Mouse (Mus musculus) lung, adult 2 months (tissue): ENCODE measurements around the gene Wdr12. TPM values are rescaled to one million over a fixed set of nuclear protein-coding genes. Genes with fewer than 3 reads are reported as not detected.
"Not testable (repeated sequence)": the region's sequence is repeated elsewhere in the genome, so short reads cannot be mapped to it uniquely, and the experiment has no call there.

Experiments used
- DNase-seq: peaks from one replicate; pipeline ENCODE4 v3.0.0; 2022
- H3K4me1 ChIP-seq: fragments of 200-500 bp; 2 replicates; pipeline ENCODE4 v1.6.1; 2011; ENCODE audit warnings: low read length; ENCODE audit not compliant: control insufficient read depth, insufficient read depth
- H3K4me3 ChIP-seq: fragments of 200-500 bp; replicated peaks from 2 replicates; pipeline ENCODE3; 2011; ENCODE audit warnings: low read depth, mild to moderate bottlenecking, control low read depth, low read length; ENCODE audit errors: extremely low read depth
- CTCF ChIP-seq: fragments of 200-500 bp; IDR thresholded peaks from 2 replicates; pipeline ENCODE4 v1.5.1; 2011; ENCODE audit warnings: mild to moderate bottlenecking, low read length, control low read depth; ENCODE audit not compliant: insufficient read depth
- POLR2A ChIP-seq: fragments of 200-500 bp; IDR thresholded peaks from 2 replicates; pipeline ENCODE4 v1.6.1; 2011; ENCODE audit warnings: low read depth, mild to moderate bottlenecking, control low read depth, low read length, borderline replicate concordance; ENCODE audit errors: extremely low read depth
- WGBS: fragments of 180-500 bp; shearing (Covaris S2); methylation state at CpG from one replicate; pipeline ENCODE4 v1.1.7; 2018; 5-methylcytosine and 5-hydroxymethylcytosine counted together
- polyA plus RNA-seq: library from polyadenylated mRNA; depleted of rRNA; stranded (reverse); fragments of >200 nt; gene quantifications from 2 replicates; pipeline ENCODE4 v1.2.3, GENCODE M21; 2012; rRNA removed

The Wdr12 gene
- polyA plus RNA-seq, 1 experiment = 2.7 TPM

DNA sequence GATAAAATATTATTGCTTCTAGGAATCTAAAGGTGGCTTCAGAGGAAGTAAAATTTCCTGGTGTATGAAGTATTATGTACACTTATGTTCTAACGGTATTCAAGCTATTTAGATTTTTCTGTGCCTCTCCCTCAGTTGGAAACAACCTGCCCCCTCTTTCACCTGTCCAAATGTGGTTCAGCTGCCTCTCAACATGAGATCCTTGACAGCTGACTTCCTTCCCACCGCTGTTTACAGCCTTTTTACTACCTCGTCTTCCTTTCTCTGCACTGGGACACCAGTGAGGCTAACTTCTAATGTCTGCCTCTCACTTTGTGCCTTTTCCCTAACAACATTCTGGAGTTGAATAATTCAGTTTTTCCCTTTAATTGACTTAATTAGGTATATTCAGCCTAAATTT lies 22.9 kb downstream of the Wdr12 start:
- WGBS = 72% methylated on average over 3 of the region's 3 CpGs
- DNase-seq = no peak

DNA sequence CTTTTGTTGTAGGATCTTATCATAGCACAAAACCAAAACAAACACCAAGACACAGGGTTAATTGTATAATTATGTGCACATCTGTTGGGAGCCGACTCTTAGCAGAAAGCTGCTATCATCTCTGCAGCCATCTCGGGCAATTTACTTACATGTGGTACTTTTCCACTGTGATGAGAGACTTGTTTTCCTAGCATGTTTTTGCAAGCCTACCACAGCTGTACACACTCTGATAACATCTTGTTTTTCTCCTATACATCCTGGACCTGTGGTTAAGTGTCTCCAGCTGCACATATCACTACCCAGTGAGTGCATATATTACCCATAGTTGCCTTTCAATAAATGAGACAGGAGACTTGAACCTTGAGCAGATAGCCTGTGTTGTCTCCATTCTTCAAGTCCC lies 23.5 kb downstream of the Wdr12 start:
- DNase-seq = no peak
- Histone ChIP-seq H3K4me3 (no peak overlapping the region), H3K4me1 (no peaks in the 10 kb centered on the region)
- TF ChIP-seq CTCF = no peak
- no peak for TF ChIP-seq POLR2A
- WGBS = 67% methylated on average over 2 of the region's 2 CpGs

More for the DNA sequence above, 22.9 kb downstream of the Wdr12 start:
- no peak overlapping the region for H3K4me3 ChIP-seq
- no peaks in the 10 kb centered on the region for H3K4me1 ChIP-seq
- TF ChIP-seq CTCF (no peak), POLR2A (no peak)

DNA sequence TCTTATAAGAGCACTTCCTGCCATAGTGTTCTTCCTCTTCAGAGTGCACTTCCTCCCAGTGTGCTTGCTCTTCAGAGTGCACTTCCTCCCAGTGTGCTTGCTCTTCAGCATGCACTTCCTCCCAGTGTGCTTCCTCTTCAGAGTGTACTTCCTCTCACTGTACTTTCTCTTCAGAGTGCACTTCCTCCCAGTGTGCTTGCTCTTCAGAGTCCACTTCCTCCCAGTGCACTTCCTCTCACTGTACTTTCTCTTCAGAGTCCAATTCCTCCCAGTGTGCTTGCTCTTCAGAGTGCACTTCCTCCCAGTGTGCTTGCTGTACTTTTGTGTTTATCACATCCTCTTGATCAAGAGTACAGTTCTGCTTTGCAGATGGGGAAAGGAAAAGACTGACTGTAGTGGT lies 27.7 kb downstream of the Wdr12 start:
- DNase-seq, H3K4me1 ChIP-seq: not testable (repeated sequence)

GRCm38 (mm10) chr1:60056310-60056709 lies 42.1 kb downstream of the Wdr12 start:
- DNase-seq = no peak

More for the DNA sequence above, 27.7 kb downstream of the Wdr12 start:
- not testable (repeated sequence) for H3K4me3 ChIP-seq

GRCm38 (mm10) chr1:60054659-60055058 lies 43.8 kb downstream of the Wdr12 start:
- TF ChIP-seq CTCF (no peak; the same call in 1 of the 2 replicates), POLR2A (no peak)
- Histone ChIP-seq H3K4me3 (no peak overlapping the region), H3K4me1 (no peaks in the 10 kb centered on the region)
- WGBS = 45% methylated on average over 3 of the region's 3 CpGs
- no peak for DNase-seq

More at GRCm38 (mm10) chr1:60056310-60056709, 42.1 kb downstream of the Wdr12 start:
- no peak for TF ChIP-seq CTCF
- TF ChIP-seq POLR2A = no peak
- H3K4me1 ChIP-seq = no peaks in the 10 kb centered on the region
- WGBS = 78% methylated on average over 3 of the region's 3 CpGs
- no peak overlapping the region for H3K4me3 ChIP-seq

DNA sequence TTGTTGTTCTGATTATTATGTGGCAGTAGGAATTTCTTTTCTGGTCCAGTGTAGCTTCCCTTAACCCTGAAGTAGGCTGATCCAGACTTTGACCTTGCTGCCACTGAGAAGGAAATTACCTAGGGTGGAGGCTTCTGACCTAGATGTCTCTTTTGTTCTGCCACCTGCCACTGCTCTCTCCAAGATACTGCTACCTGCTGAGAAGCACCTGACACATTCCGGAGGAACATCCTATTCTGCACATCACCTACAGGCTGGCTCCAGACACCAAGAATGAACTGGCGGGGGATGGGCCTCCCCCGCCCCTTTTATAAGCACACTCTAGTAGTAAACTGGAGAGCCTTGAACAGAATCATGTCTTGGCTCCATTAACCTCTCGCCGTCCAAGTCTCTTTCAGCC lies 51.0 kb downstream of the Wdr12 start:
- H3K4me3 ChIP-seq = not testable (repeated sequence)

DNA sequence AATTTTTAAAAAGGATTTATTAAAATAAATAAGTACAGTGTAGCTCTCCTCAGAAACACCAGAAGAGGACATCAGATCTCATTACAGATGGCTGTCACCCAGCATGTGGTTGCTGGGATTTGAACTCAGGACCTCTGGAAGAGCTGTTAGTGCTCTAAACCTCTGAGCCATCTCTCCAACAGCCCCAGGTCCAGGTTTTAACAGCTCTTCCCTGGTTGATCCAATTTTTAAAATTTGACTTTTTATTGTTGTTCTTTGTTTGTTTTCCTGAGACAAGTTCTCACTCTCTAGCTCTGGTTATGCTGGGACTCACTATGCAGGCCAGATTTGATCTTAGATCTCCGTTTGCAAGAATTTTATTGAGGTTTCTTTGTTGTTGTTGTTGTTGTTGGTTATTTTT lies 53.9 kb downstream of the Wdr12 start:
- 93% methylated on average over 1 of the region's 1 CpGs for WGBS
- TF ChIP-seq CTCF = no peak
- no peak for TF ChIP-seq POLR2A
- no peak overlapping the region for H3K4me3 ChIP-seq
- no peak for DNase-seq
- peaks cover 6% of the 10 kb centered on the region; the same call in 1 of the 2 replicates for H3K4me1 ChIP-seq

More for the DNA sequence above, 51.0 kb downstream of the Wdr12 start:
- H3K4me1 ChIP-seq, DNase-seq: not testable (repeated sequence)
- WGBS = 92% methylated on average over 5 of the region's 5 CpGs

DNA sequence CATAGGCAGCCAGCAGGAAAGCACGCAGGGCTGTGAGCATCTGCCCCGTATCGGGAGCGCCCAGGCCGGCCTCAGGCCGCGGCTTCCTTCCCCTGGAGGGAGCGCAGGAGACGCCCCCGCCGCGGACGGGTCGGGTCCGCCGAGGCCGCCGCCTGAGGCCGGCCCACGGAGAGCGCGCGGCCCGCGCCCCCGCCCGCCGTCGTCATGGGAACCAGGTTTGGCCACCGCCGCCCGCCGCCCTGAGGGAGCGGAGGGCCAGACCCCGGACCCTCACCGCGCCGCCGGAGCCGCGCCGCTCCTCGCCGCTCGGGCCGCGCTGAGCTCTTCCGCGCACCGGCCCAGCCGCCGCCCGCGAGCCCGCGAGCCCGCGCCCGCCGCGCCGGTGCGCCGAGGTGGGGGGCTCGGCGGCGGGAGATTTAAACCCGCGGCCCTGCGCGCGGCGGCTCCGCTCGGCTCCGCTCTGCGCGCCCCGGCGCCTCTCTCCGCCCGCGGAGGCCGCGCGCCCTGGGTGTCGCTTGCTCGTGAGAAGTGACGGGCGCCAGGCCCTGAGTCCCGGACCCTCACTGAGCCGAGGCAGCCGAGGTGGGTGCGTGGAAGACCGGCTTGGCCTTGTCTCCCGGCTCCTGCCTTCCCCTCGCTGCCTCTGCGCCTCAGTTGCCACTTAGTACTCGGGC lies 55.5 kb downstream of the Wdr12 start, which contains the start of gene Ica1l:
TSS of gene Ica1l (minus strand) at position 389 of the 674 bp plus-strand sequence.
- Histone ChIP-seq H3K4me1 (peaks cover 6% of the 10 kb centered on the region; the same call in 1 of the 2 replicates), H3K4me3 (peak within 1 kb of the TSS; percentile 70)
- no peak for TF ChIP-seq CTCF
- TF ChIP-seq POLR2A = no peak
- WGBS = under 1% methylated on average over 74 of the region's 99 CpGs
- peak; percentile 34 for DNase-seq

DNA sequence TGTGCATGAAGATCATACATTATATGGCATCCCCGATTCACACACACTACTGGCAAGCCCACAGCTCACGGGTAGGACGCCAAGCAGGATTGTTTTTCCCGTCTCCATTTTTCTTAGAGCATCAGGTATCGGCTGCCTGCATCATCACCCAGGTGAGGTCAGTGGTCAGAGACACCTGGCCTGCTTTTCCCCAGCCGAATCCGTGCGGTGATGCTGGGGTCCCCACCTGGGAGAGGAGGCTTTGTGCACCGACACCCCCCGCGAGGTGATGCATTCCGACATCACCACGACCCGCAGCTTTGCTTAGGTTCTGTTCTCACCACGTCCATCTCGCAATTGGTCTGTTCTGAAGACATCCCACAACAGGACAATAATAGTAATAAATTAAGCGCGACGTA lies 56.0 kb downstream of the Wdr12 start:
- no peak for TF ChIP-seq POLR2A
- TF ChIP-seq CTCF = no peak
- peak; percentile 8 for DNase-seq
- H3K4me1 ChIP-seq = peaks cover 6% of the 10 kb centered on the region; the same call in 1 of the 2 replicates
- peak overlapping the region; percentile 70 for H3K4me3 ChIP-seq
- WGBS = 6% methylated on average over 19 of the region's 19 CpGs

- Histone ChIP-seq H3K4me1 (no peaks in the 10 kb centered on the region), H3K4me3 (no peak overlapping the region)
- TF ChIP-seq CTCF (no peak), POLR2A (no peak)
- no peak for DNase-seq
- 88% methylated on average over 2 of the region's 2 CpGs for WGBS
Measured at GRCm38 (mm10) chr1:60035044-60035443, 63.4 kb downstream of the Wdr12 start.

Other genes with a start within 250 kb of the Wdr12 start
- 18.8 and 28.6 TPM in 2 replicates for gene Fam117b, start 185.6 kb downstream of the Wdr12 start, polyA plus RNA-seq
- gene Ica1l, start 55.5 kb downstream of the Wdr12 start, polyA plus RNA-seq = 0.17 and 0.23 TPM in 2 replicates
- 1.7 and 2.8 TPM in 2 replicates for gene Carf, start 398 bp downstream of the Wdr12 start, polyA plus RNA-seq
- gene Nbeal1, start 82.0 kb upstream of the Wdr12 start, polyA plus RNA-seq = 3.2 and 6.2 TPM in 2 replicates
- gene Cyp20a1, start 244.7 kb upstream of the Wdr12 start, polyA plus RNA-seq = 6.1 and 9.1 TPM in 2 replicates